Mouse (Mus musculus) neural tube, embryonic 12.5 days (tissue): ENCODE data around the gene Ap4m1. TPM values are rescaled to one million over a fixed set of nuclear protein-coding genes. Genes with fewer than 3 reads are reported as not detected.

Source experiments
- ATAC-seq: fragments of 200-750 bp; cut with Nextera tagmentation; 2 replicates; pipeline ENCODE4 v1.8.0; 2017; ENCODE audit warnings: low read depth, mild to moderate bottlenecking, moderate TSS enrichment, moderate library complexity; ENCODE audit not compliant: low FRiP score
- H3K27ac ChIP-seq: fragments of 300-500 bp; sonication (generic); 2 replicates; pipeline ENCODE4 v1.5.1; 2016
- H3K27me3 ChIP-seq: fragments of 300-500 bp; sonication (generic); replicated peaks from 2 replicates; pipeline ENCODE4 v1.6.1; 2016; ENCODE audit warnings: mild to moderate bottlenecking
- H3K36me3 ChIP-seq: fragments of 300-500 bp; sonication (generic); 2 replicates; pipeline ENCODE4 v1.6.1; 2016; ENCODE audit warnings: mild to moderate bottlenecking
- H3K4me1 ChIP-seq: fragments of 300-500 bp; sonication (generic); 2 replicates; pipeline ENCODE4 v1.6.1; 2016
- H3K4me2 ChIP-seq: fragments of 300-500 bp; sonication (generic); replicated peaks from 2 replicates; pipeline ENCODE4 v1.6.1; 2016; ENCODE audit warnings: mild to moderate bottlenecking
- H3K4me3 ChIP-seq: fragments of 300-500 bp; sonication (generic); 2 replicates; pipeline ENCODE4 v1.5.1; 2016
- H3K9ac ChIP-seq: fragments of 300-500 bp; sonication (generic); 2 replicates; pipeline ENCODE4 v1.6.1; 2016; ENCODE audit warnings: mild to moderate bottlenecking
- H3K9me3 ChIP-seq: fragments of 300-500 bp; sonication (generic); 2 replicates; pipeline ENCODE4 v1.6.1; 2016; ENCODE audit warnings: mild to moderate bottlenecking
- WGBS: fragments of 180-500 bp; shearing (Covaris S2); methylation state at CpG from one replicate; pipeline ENCODE4 v1.1.7; 2016; 5-methylcytosine and 5-hydroxymethylcytosine counted together
- polyA plus RNA-seq: library from polyadenylated mRNA; unstranded; fragments of >200 nt; fragmentation: Nextera tagmentation; extraction: Ambion mirVana; gene quantifications from 2 replicates; pipeline ENCODE4 v1.2.1, GENCODE M21; 2016

Gene Ap4m1
- polyA plus RNA-seq, result 23.5 and 24.1 TPM in 2 replicates

GRCm38 (mm10) chr5:138171695-138172491 lies at the start of gene Ap4m1, which contains the start of gene Mcm7:
Ap4m1 (plus strand) TSS chr5:138172002.
Mcm7 (minus strand) TSS chr5:138172422.
- Histone ChIP-seq H3K4me3 (peak within 1 kb of the TSS; percentile 58), H3K27ac (peak within 1 kb of the TSS; percentile 60), H3K4me2 (peak within 1 kb of the TSS; percentile 78), H3K27me3 (no peaks in the 10 kb centered on the region), H3K4me1 (peaks cover 19% of the 10 kb centered on the region), H3K9ac (peak within 1 kb of the TSS; percentile 49), H3K36me3 (peaks cover 53% of the 10 kb centered on the region), H3K9me3 (no peaks in the 10 kb centered on the region)
- under 1% methylated on average over 54 of the region's 54 CpGs for WGBS
- peak; percentile 96 for ATAC-seq

- no peaks in the 10 kb centered on the region for H3K27me3 ChIP-seq
- no peaks in the 10 kb centered on the region for H3K4me1 ChIP-seq
- no peak overlapping the region for H3K9ac ChIP-seq
- no peaks in the 10 kb centered on the region for H3K9me3 ChIP-seq
- WGBS, result 66% methylated on average over 5 of the region's 5 CpGs
- no peak overlapping the region for H3K4me2 ChIP-seq
- H3K27ac ChIP-seq, result no peak overlapping the region
- H3K4me3 ChIP-seq, result no peak overlapping the region
- peaks cover 74% of the 10 kb centered on the region for H3K36me3 ChIP-seq
- no peak for ATAC-seq
These were observed 39.3 kb upstream of the Ap4m1 start for GRCm38 (mm10) chr5:138132425-138133064.

GRCm38 (mm10) chr5:138137257-138137656 lies 34.5 kb upstream of the Ap4m1 start:
- Histone ChIP-seq H3K9me3 (no peaks in the 10 kb centered on the region), H3K9ac (no peak overlapping the region), H3K27ac (no peak overlapping the region), H3K4me1 (no peaks in the 10 kb centered on the region), H3K4me2 (no peak overlapping the region), H3K4me3 (no peak overlapping the region), H3K27me3 (no peaks in the 10 kb centered on the region), H3K36me3 (peaks cover 42% of the 10 kb centered on the region)
- 91% methylated on average over 4 of the region's 4 CpGs for WGBS
- no peak for ATAC-seq

GRCm38 (mm10) chr5:138137935-138138549 lies 33.8 kb upstream of the Ap4m1 start:
- no peaks in the 10 kb centered on the region for H3K27me3 ChIP-seq
- no peaks in the 10 kb centered on the region for H3K4me1 ChIP-seq
- no peak overlapping the region for H3K4me3 ChIP-seq
- no peak overlapping the region for H3K4me2 ChIP-seq
- H3K9ac ChIP-seq, result no peak overlapping the region
- peaks cover 39% of the 10 kb centered on the region for H3K36me3 ChIP-seq
- no peaks in the 10 kb centered on the region for H3K9me3 ChIP-seq
- H3K27ac ChIP-seq, result no peak overlapping the region
- 68% methylated on average over 8 of the region's 8 CpGs for WGBS
- ATAC-seq, result peak; percentile 63; the same call in 1 of the 2 replicates

- Histone ChIP-seq H3K27me3 (no peaks in the 10 kb centered on the region), H3K36me3 (peaks cover 39% of the 10 kb centered on the region), H3K4me3 (no peak overlapping the region), H3K9ac (no peak overlapping the region), H3K4me2 (no peak overlapping the region), H3K27ac (no peak overlapping the region), H3K4me1 (no peaks in the 10 kb centered on the region), H3K9me3 (no peaks in the 10 kb centered on the region)
- WGBS, result 71% methylated on average over 4 of the region's 4 CpGs
- ATAC-seq, result no peak
These were observed 33.2 kb upstream of the Ap4m1 start for GRCm38 (mm10) chr5:138138585-138138984.

- Histone ChIP-seq H3K4me1 (peaks cover 6% of the 10 kb centered on the region; the same call in 1 of the 2 replicates), H3K36me3 (peaks cover 26% of the 10 kb centered on the region), H3K4me3 (peak overlapping the region; percentile 77), H3K27me3 (no peaks in the 10 kb centered on the region), H3K9me3 (no peaks in the 10 kb centered on the region), H3K27ac (no peak overlapping the region), H3K4me2 (peak overlapping the region; percentile 72), H3K9ac (peak overlapping the region; percentile 93)
- ATAC-seq, result no peak
- 91% methylated on average over 3 of the region's 3 CpGs for WGBS
These were observed 17.4 kb upstream of the Ap4m1 start for GRCm38 (mm10) chr5:138154390-138154789.

GRCm38 (mm10) chr5:138155443-138155976 lies 16.3 kb upstream of the Ap4m1 start, which contains the start of gene Zfp113:
Zfp113 (minus strand) TSS chr5:138155744.
- WGBS, result under 1% methylated on average over 31 of the region's 31 CpGs
- peak within 1 kb of the TSS; percentile 86 for H3K27ac ChIP-seq
- peak; percentile 95 for ATAC-seq
- H3K36me3 ChIP-seq, result peaks cover 21% of the 10 kb centered on the region
- no peaks in the 10 kb centered on the region for H3K27me3 ChIP-seq
- peak within 1 kb of the TSS; percentile 77 for H3K4me3 ChIP-seq
- H3K9ac ChIP-seq, result peak within 1 kb of the TSS; percentile 93
- H3K4me2 ChIP-seq, result peak within 1 kb of the TSS; percentile 72
- peaks cover 6% of the 10 kb centered on the region; the same call in 1 of the 2 replicates for H3K4me1 ChIP-seq
- no peaks in the 10 kb centered on the region for H3K9me3 ChIP-seq

GRCm38 (mm10) chr5:138160224-138160762 lies 11.5 kb upstream of the Ap4m1 start:
- Histone ChIP-seq H3K4me2 (peak overlapping the region; percentile 81), H3K9me3 (no peaks in the 10 kb centered on the region), H3K9ac (peak overlapping the region; percentile 78; the same call in 1 of the 2 replicates), H3K4me1 (peaks cover 9% of the 10 kb centered on the region; the same call in 1 of the 2 replicates), H3K36me3 (peaks cover 27% of the 10 kb centered on the region), H3K27ac (no peak overlapping the region), H3K27me3 (no peaks in the 10 kb centered on the region), H3K4me3 (no peak overlapping the region)
- WGBS, result 74% methylated on average over 7 of the region's 7 CpGs
- ATAC-seq, result no peak

GRCm38 (mm10) chr5:138160842-138161665 lies 10.7 kb upstream of the Ap4m1 start, which contains the start of gene Cops6:
Cops6 (plus strand) TSS chr5:138161071.
- H3K27ac ChIP-seq, result no peak within 1 kb of the TSS
- peak within 1 kb of the TSS; percentile 74 for H3K4me3 ChIP-seq
- peak within 1 kb of the TSS; percentile 81 for H3K4me2 ChIP-seq
- H3K9ac ChIP-seq, result peak within 1 kb of the TSS; percentile 78
- ATAC-seq, result peak; percentile 96
- H3K27me3 ChIP-seq, result no peaks in the 10 kb centered on the region
- 1% methylated on average over 42 of the region's 42 CpGs for WGBS
- H3K9me3 ChIP-seq, result no peaks in the 10 kb centered on the region
- peaks cover 13% of the 10 kb centered on the region; the same call in 1 of the 2 replicates for H3K4me1 ChIP-seq
- peaks cover 35% of the 10 kb centered on the region for H3K36me3 ChIP-seq

- peaks cover 55% of the 10 kb centered on the region for H3K36me3 ChIP-seq
- no peak overlapping the region for H3K9ac ChIP-seq
- H3K4me3 ChIP-seq, result no peak overlapping the region
- H3K4me1 ChIP-seq, result peaks cover 13% of the 10 kb centered on the region; the same call in 1 of the 2 replicates
- 0 out of 2 replicates have a peak overlapping the region, but pooled peaks have one; percentile 12 for H3K4me2 ChIP-seq
- no peaks in the 10 kb centered on the region for H3K27me3 ChIP-seq
- no peak for ATAC-seq
- H3K27ac ChIP-seq, result no peak overlapping the region
- WGBS, result 71% methylated on average over 6 of the region's 6 CpGs
- H3K9me3 ChIP-seq, result no peaks in the 10 kb centered on the region
These were observed 8.8 kb upstream of the Ap4m1 start for GRCm38 (mm10) chr5:138163046-138163445.

GRCm38 (mm10) chr5:138163610-138164009 lies 8.2 kb upstream of the Ap4m1 start:
- no peak for ATAC-seq
- Histone ChIP-seq H3K4me1 (peaks cover 13% of the 10 kb centered on the region; the same call in 1 of the 2 replicates), H3K27ac (no peak overlapping the region), H3K9ac (0 out of 2 replicates have a peak overlapping the region, but pooled peaks have one; percentile 1), H3K27me3 (no peaks in the 10 kb centered on the region), H3K4me3 (no peak overlapping the region), H3K4me2 (no peak overlapping the region), H3K9me3 (no peaks in the 10 kb centered on the region), H3K36me3 (peaks cover 60% of the 10 kb centered on the region)
- 69% methylated on average over 10 of the region's 10 CpGs for WGBS
